Mouse (Mus musculus): ENCODE measurements at regions not wholly inside any gene's neighbourhood (a gene's known extent, or its start where the extent isn't known, plus 50 kb on each side); places are given as distances from the start of the nearest gene placed in this dataset.

DNA sequence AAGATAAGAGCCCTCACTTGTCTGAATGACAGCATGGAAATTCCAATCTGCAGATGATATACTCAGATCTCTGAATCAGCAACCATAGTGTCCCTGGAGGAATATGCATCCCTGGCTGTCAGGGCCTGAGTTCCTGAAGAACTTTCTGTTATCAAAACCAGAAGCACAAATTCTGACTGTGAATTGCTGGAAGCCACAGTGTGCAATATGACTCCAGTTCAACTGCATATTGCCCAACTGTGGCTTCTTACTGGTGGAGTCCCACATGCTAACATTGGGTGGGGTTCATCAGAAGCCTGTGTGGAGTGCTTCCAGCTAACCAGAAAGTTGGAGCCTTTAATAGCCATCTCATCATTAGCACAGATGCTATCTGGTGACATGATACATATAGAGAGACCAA lies 103.6 kb downstream of the Cops8 start:
- no peaks in the 10 kb centered on the region for H3K79me2 ChIP-seq (ENCODE audit: control insufficient read depth, insufficient read depth, low read length)
- DNase-seq (ENCODE audit: extremely low read depth, low read depth, low spot score): no peak
- H3K4me1 ChIP-seq (ENCODE audit: control insufficient read depth, insufficient read depth, low read length): no peaks in the 10 kb centered on the region
- H3K27me3 ChIP-seq (ENCODE audit: control insufficient read depth, insufficient read depth, low read length): no peaks in the 10 kb centered on the region
- TF ChIP-seq CTCF (IDR thresholded peaks at IDR 0.05; ENCODE audit: low read depth, low read length) (no peak), POLR2A (IDR thresholded peaks at IDR 0.05; ENCODE audit: extremely low read depth, insufficient read depth, low read length) (no peak)
- no peaks in the 10 kb centered on the region for H3K36me3 ChIP-seq (ENCODE audit: control insufficient read depth, insufficient read depth, low read length)
- no peak overlapping the region for H3K27ac ChIP-seq (replicated peaks; ENCODE audit: insufficient read depth, low read depth, low read length)
- H3K9ac ChIP-seq (ENCODE audit: low read depth, low read length): no peak overlapping the region
- H3K4me3 ChIP-seq (ENCODE audit: insufficient read depth, low read depth, low read length): no peak overlapping the region

DNA sequence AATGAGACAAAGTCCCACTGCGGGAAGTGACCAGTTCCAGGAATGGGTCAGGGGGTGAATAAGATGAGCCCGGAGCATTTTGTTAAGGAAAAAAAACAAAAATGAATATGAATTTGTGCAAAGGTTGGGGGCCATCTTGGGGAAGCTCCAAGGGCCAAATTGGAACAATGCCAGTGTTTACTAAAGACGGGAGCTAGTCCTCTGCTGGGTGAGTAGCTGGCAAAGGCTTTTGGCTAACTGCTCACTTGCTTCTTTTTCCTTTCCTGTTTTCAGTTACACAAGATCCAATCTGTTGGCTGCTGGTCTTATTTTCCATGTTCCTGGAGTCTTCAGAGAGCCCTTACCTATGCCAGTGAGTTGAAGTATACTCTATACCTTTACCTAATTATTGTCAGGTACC lies 107.0 kb downstream of the Cops8 start:
- H3K4me3 ChIP-seq (ENCODE audit: insufficient read depth, low read depth, low read length): no peak overlapping the region
- no peaks in the 10 kb centered on the region for H3K36me3 ChIP-seq (ENCODE audit: control insufficient read depth, insufficient read depth, low read length)
- H3K79me2 ChIP-seq (ENCODE audit: control insufficient read depth, insufficient read depth, low read length): no peaks in the 10 kb centered on the region
- TF ChIP-seq POLR2A (IDR thresholded peaks at IDR 0.05; ENCODE audit: extremely low read depth, insufficient read depth, low read length) (no peak), CTCF (IDR thresholded peaks at IDR 0.05; ENCODE audit: low read depth, low read length) (no peak)
- peak; percentile 6 for DNase-seq (ENCODE audit: extremely low read depth, low read depth, low spot score)
- H3K9ac ChIP-seq (ENCODE audit: low read depth, low read length): no peak overlapping the region
- no peak overlapping the region for H3K27ac ChIP-seq (replicated peaks; ENCODE audit: insufficient read depth, low read depth, low read length)
- H3K4me1 ChIP-seq (ENCODE audit: control insufficient read depth, insufficient read depth, low read length): no peaks in the 10 kb centered on the region
- H3K27me3 ChIP-seq (ENCODE audit: control insufficient read depth, insufficient read depth, low read length): no peaks in the 10 kb centered on the region
- WGBS: 50% methylated on average over 3 of the region's 3 CpGs

DNA sequence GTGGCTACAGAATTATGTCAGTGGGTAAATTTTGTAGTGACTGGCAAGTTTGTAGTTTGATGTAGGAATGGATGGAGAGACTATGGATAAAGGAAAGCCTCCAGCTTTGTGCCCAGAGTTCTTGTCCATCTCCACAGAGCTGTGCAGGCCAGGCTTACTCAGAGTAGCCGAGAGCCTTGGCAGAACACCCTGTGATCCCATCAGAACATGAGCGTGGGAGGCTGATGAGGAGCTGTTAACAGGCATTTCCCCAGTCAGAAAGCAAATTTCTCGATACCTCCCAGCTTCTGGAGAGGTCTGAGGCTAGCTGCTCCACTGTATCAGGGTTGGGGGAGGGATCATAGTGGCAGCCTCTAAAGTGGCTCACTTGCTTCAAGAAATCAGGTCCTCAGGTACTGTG lies 107.8 kb downstream of the Cops8 start:
- 84% methylated on average over 3 of the region's 3 CpGs for WGBS
- Histone ChIP-seq H3K27me3 (ENCODE audit: control insufficient read depth, insufficient read depth, low read length) (no peaks in the 10 kb centered on the region), H3K79me2 (ENCODE audit: control insufficient read depth, insufficient read depth, low read length) (no peaks in the 10 kb centered on the region), H3K4me3 (ENCODE audit: insufficient read depth, low read depth, low read length) (no peak overlapping the region), H3K4me1 (ENCODE audit: control insufficient read depth, insufficient read depth, low read length) (no peaks in the 10 kb centered on the region), H3K9ac (ENCODE audit: low read depth, low read length) (no peak overlapping the region), H3K36me3 (ENCODE audit: control insufficient read depth, insufficient read depth, low read length) (no peaks in the 10 kb centered on the region), H3K27ac (replicated peaks; ENCODE audit: insufficient read depth, low read depth, low read length) (no peak overlapping the region)
- DNase-seq (ENCODE audit: extremely low read depth, low read depth, low spot score): no peak
- no peak for TF ChIP-seq CTCF (IDR thresholded peaks at IDR 0.05; ENCODE audit: low read depth, low read length)
- no peak for TF ChIP-seq POLR2A (IDR thresholded peaks at IDR 0.05; ENCODE audit: extremely low read depth, insufficient read depth, low read length)

DNA sequence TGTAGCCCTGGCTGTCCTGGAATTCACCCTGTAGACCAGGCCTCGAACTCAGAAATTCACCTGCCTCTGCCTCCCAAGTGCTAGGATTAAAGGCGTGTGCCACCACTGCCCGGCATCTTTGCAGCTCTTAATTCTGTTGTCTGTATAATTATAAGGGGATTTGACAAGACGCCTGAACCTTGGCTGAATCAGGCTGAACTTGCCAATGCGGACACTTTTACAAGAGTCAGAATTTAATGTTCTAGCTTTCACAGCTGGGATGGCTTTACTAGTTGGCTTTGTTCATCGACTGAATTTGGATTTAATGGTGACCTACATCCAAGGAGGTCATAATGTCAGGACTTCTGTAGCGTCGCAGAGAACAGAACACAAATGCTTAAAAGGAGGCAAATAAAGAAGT lies 108.3 kb downstream of the Cops8 start:
- Histone ChIP-seq H3K27ac (replicated peaks; ENCODE audit: insufficient read depth, low read depth, low read length) (no peak overlapping the region), H3K36me3 (ENCODE audit: control insufficient read depth, insufficient read depth, low read length) (no peaks in the 10 kb centered on the region), H3K79me2 (ENCODE audit: control insufficient read depth, insufficient read depth, low read length) (no peaks in the 10 kb centered on the region), H3K4me1 (ENCODE audit: control insufficient read depth, insufficient read depth, low read length) (no peaks in the 10 kb centered on the region), H3K9ac (ENCODE audit: low read depth, low read length) (no peak overlapping the region), H3K27me3 (ENCODE audit: control insufficient read depth, insufficient read depth, low read length) (no peaks in the 10 kb centered on the region), H3K4me3 (ENCODE audit: insufficient read depth, low read depth, low read length) (no peak overlapping the region)
- no peak for TF ChIP-seq CTCF (IDR thresholded peaks at IDR 0.05; ENCODE audit: low read depth, low read length)
- TF ChIP-seq POLR2A (IDR thresholded peaks at IDR 0.05; ENCODE audit: extremely low read depth, insufficient read depth, low read length): no peak
- no peak for DNase-seq (ENCODE audit: extremely low read depth, low read depth, low spot score)
- 90% methylated on average over 8 of the region's 8 CpGs for WGBS

Measured in liver, adult 2 months (tissue).